ENCODE assay signal across 27 mouse cellular contexts in genomic region chr1:130821149-130821471, GRCm38 (mm10). TPM values are rescaled to one million over a fixed set of nuclear protein-coding genes. Genes with fewer than 3 reads are reported as not detected.
DNase-seq lines count a peak whose midpoint lies in the region; ATAC-seq and TF ChIP-seq lines count a peak whose summit lies in the region.
"Had no signal": no experiment of that assay in that cellular context is flagged by ENCODE, and none has a peak within 500 bp of the region (broad histone marks: within the 10 kb centered on the region; RNA-seq: fewer than 3 reads in every experiment).

No protein-coding gene starts in this region.

- H3K9me3 ChIP-seq in intestine, embryonic 15.5 days = no peaks in the 10 kb centered on the region
- no peaks in the 10 kb centered on the region for H3K9me3 ChIP-seq in liver, embryonic 15.5 days (replicated peaks)
- H3K9me3 ChIP-seq: limb, embryonic 12.5 days; midbrain, embryonic 10.5 days; neural tube, embryonic 15.5 days had no signal

- ATAC-seq in intestine, embryonic 15.5 days = no peak
- ATAC-seq in liver, embryonic 15.5 days (ENCODE audit: insufficient read depth) = no peak
- ATAC-seq in megakaryocyte-erythroid progenitor cell, adult 5-6 weeks (replicated peaks; ENCODE audit: low FRiP score, low TSS enrichment, poor library complexity, severe bottlenecking) = no peak
- ATAC-seq: forebrain, postnatal 0 days; midbrain, embryonic 16.5 days had no signal

- peak in 1 of 2 experiments; percentile 36 for DNase-seq in spleen, adult 2 months (ENCODE audit: low read depth in 1 of 2, low spot score in 2 of 2)
- DNase-seq in spleen, adult 18-20 months = no peak
- DNase-seq in splenic B cell, adult 2 months (ENCODE audit: low read depth, low spot score) = peak; percentile 61
- DNase-seq in thymus, postnatal 4 days = no peak
- DNase-seq in heart, adult 2 months = no peak
- DNase-seq: adrenal gland, postnatal 25 days; cerebellum, postnatal 10 days; forebrain, postnatal 0 days; gastrocnemius, postnatal 25 days; lung, embryonic 14.5 days had no signal

- H3K79me2 ChIP-seq in heart, adult 2 months (replicated peaks; ENCODE audit: control insufficient read depth, insufficient read depth, low read length) = no peaks in the 10 kb centered on the region

- 35% methylated on average over 2 of the region's 2 CpGs for WGBS in spleen, adult 2 months
- 72% methylated on average over 2 of the region's 2 CpGs for WGBS in intestine, embryonic 15.5 days
- 48% methylated on average over 2 of the region's 2 CpGs for WGBS in liver, embryonic 15.5 days (ENCODE audit: insufficient replicate concordance)
- WGBS in heart, adult 2 months = 85% methylated on average over 2 of the region's 2 CpGs

- no peak overlapping the region for H3K4me3 ChIP-seq in spleen, adult 2 months (ENCODE audit: extremely low read depth, insufficient read depth, insufficient read length)
- no peak overlapping the region for H3K4me3 ChIP-seq in intestine, embryonic 15.5 days (replicated peaks)
- H3K4me3 ChIP-seq in liver, embryonic 15.5 days (replicated peaks) = no peak overlapping the region
- H3K4me3 ChIP-seq in heart, adult 2 months = no peak overlapping the region
- H3K4me3 ChIP-seq: limb, embryonic 12.5 days; midbrain, embryonic 10.5 days; myocyte; neural tube, embryonic 15.5 days had no signal

- H3K27ac ChIP-seq in spleen, adult 2 months (ENCODE audit: insufficient read depth, low read length) = peak overlapping the region; percentile 90
- H3K27ac ChIP-seq in intestine, embryonic 15.5 days = peak overlapping the region; percentile 74; the same call in 1 of the 2 replicates
- H3K27ac ChIP-seq in liver, embryonic 15.5 days (replicated peaks) = peak overlapping the region; percentile 71
- no peak overlapping the region for H3K27ac ChIP-seq in heart, adult 2 months
- H3K27ac ChIP-seq: hindbrain, embryonic 14.5 days; limb, embryonic 12.5 days; midbrain, embryonic 10.5 days; neural tube, embryonic 15.5 days had no signal

- TF ChIP-seq POLR2A in spleen, adult 2 months (IDR thresholded peaks at IDR 0.05; ENCODE audit: low read depth, low read length) = no peak
- no peak for TF ChIP-seq POLR2A in heart, adult 2 months (IDR thresholded peaks at IDR 0.05; ENCODE audit: insufficient read depth, low read depth, low read length)

- TF ChIP-seq EP300 in heart, adult 2 months (IDR thresholded peaks at IDR 0.05; ENCODE audit: insufficient read depth, low read depth, low read length) = no peak

- H3K4me2 ChIP-seq in intestine, embryonic 15.5 days (replicated peaks) = no peak overlapping the region
- H3K4me2 ChIP-seq in liver, embryonic 15.5 days = no peak overlapping the region
- H3K4me2 ChIP-seq: hindbrain, embryonic 14.5 days; limb, embryonic 12.5 days; lung, embryonic 14.5 days; neural tube, embryonic 15.5 days had no signal

- H3K36me3 ChIP-seq in spleen, adult 2 months (ENCODE audit: control insufficient read depth, insufficient read depth, low read length) = no peaks in the 10 kb centered on the region
- no peaks in the 10 kb centered on the region for H3K36me3 ChIP-seq in intestine, embryonic 15.5 days
- no peaks in the 10 kb centered on the region for H3K36me3 ChIP-seq in liver, embryonic 15.5 days (replicated peaks)
- H3K36me3 ChIP-seq in splenic B cell, adult 2 months (ENCODE audit: control insufficient read depth, insufficient read depth, low read length, poor library complexity, severe bottlenecking) = no peaks in the 10 kb centered on the region
- H3K36me3 ChIP-seq in heart, adult 2 months (ENCODE audit: control insufficient read depth, insufficient read depth, low read length) = no peaks in the 10 kb centered on the region
- H3K36me3 ChIP-seq: limb, embryonic 12.5 days; midbrain, embryonic 10.5 days; neural tube, embryonic 15.5 days had no signal

- no peak for TF ChIP-seq CTCF in spleen, adult 2 months (IDR thresholded peaks at IDR 0.05; ENCODE audit: extremely low read depth, insufficient read depth, insufficient read length, insufficient replicate concordance)
- TF ChIP-seq CTCF in heart, adult 2 months (IDR thresholded peaks at IDR 0.05) = no peak

- H3K4me1 ChIP-seq in spleen, adult 2 months (ENCODE audit: control insufficient read depth, insufficient read depth, insufficient read length) = peaks cover 18% of the 10 kb centered on the region; the same call in 1 of the 2 replicates
- peaks cover 4% of the 10 kb centered on the region; the same call in 1 of the 2 replicates for H3K4me1 ChIP-seq in intestine, embryonic 15.5 days (replicated peaks)
- 0 out of 2 replicates have a peak, but pooled peaks cover 11% of the 10 kb centered on the region for H3K4me1 ChIP-seq in liver, embryonic 15.5 days (replicated peaks)
- H3K4me1 ChIP-seq in heart, adult 2 months (ENCODE audit: control insufficient read depth, insufficient read depth, low read length) = no peaks in the 10 kb centered on the region
- H3K4me1 ChIP-seq: limb, embryonic 12.5 days; midbrain, embryonic 10.5 days; neural tube, embryonic 15.5 days had no signal

- intact Hi-C loops in heart, adult 2 months (cut with DNase I) = no loop called here

- no peaks in the 10 kb centered on the region for H3K27me3 ChIP-seq in spleen, adult 2 months (ENCODE audit: control insufficient read depth, insufficient read depth, low read length)
- H3K27me3 ChIP-seq in intestine, embryonic 15.5 days (replicated peaks) = no peaks in the 10 kb centered on the region
- H3K27me3 ChIP-seq in liver, embryonic 15.5 days = no peaks in the 10 kb centered on the region
- no peaks in the 10 kb centered on the region for H3K27me3 ChIP-seq in splenic B cell, adult 2 months (ENCODE audit: control insufficient read depth, insufficient read depth, low read length, poor library complexity, severe bottlenecking)
- H3K27me3 ChIP-seq in heart, adult 2 months (ENCODE audit: control insufficient read depth, insufficient read depth, low read length) = no peaks in the 10 kb centered on the region
- H3K27me3 ChIP-seq: limb, embryonic 12.5 days; neural tube, embryonic 15.5 days had no signal

- no peak overlapping the region for H3K9ac ChIP-seq in intestine, embryonic 15.5 days
- no peak overlapping the region for H3K9ac ChIP-seq in liver, embryonic 15.5 days
- H3K9ac ChIP-seq in heart, adult 2 months (ENCODE audit: low read depth, low read length) = no peak overlapping the region
- H3K9ac ChIP-seq: forebrain, postnatal 0 days; hindbrain, embryonic 14.5 days; limb, embryonic 12.5 days; lung, embryonic 14.5 days; neural tube, embryonic 15.5 days had no signal

RNA-seq across cellular contexts. Expression of gene Pigr, which starts 5.4 kb away (rescaled TPM):
- polyA plus RNA-seq in spleen, adult 2 months (2012; rRNA removed) = 0.20 and 0.32 TPM in 2 replicates
- polyA plus RNA-seq in intestine, embryonic 15.5 days (2015; fragmentation: Nextera tagmentation; extraction: Ambion mirVana) = 0.96 and 2.5 TPM in 2 replicates
- polyA plus RNA-seq in liver, embryonic 15.5 days (2015; fragmentation: Nextera tagmentation; extraction: Ambion mirVana) = 0.24 and 0.40 TPM in 2 replicates
- not detected for total RNA-seq in heart, adult 2 months (2021)
- 0.32 and 3.1 TPM in 2 replicates for polyA plus RNA-seq in heart, adult 2 months (2012; rRNA removed)
- not detected in 2 replicates for total RNA-seq in megakaryocyte-erythroid progenitor cell, adult 5-6 weeks (2014; fragmentation: Nextera tagmentation)
- not detected in 2 replicates for total RNA-seq in megakaryocyte-erythroid progenitor cell, adult 5-6 weeks (2017)
- total RNA-seq: adrenal gland, postnatal 25 days; forebrain, postnatal 0 days; gastrocnemius, postnatal 25 days; heart, postnatal 25 days; layer of hippocampus, adult 8-10 months; MEL had no signal
- polyA plus RNA-seq: embryonic facial prominence, embryonic 11.5 days; forebrain, embryonic 11.5 days; forebrain, postnatal 0 days; hindbrain, embryonic 14.5 days; kidney, embryonic 14.5 days; limb, embryonic 12.5 days; lung, embryonic 14.5 days; midbrain, embryonic 10.5 days; midbrain, embryonic 16.5 days; neural tube, embryonic 15.5 days had no signal

RNA-seq across cellular contexts. Expression of gene Fcamr, which starts 20.4 kb away (rescaled TPM):
- polyA plus RNA-seq in spleen, adult 2 months (2012; rRNA removed) = 0.67 and 2.1 TPM in 2 replicates
- polyA plus RNA-seq in intestine, embryonic 15.5 days (2015; fragmentation: Nextera tagmentation; extraction: Ambion mirVana) = 0.18 and 0.21 TPM in 2 replicates
- not detected in 2 replicates for polyA plus RNA-seq in liver, embryonic 15.5 days (2015; fragmentation: Nextera tagmentation; extraction: Ambion mirVana)
- total RNA-seq in heart, adult 2 months (2021) = under 1 TPM; 0.39 to 0.41 TPM
- polyA plus RNA-seq in heart, adult 2 months (2012; rRNA removed) = 0.96 and 1.6 TPM in 2 replicates
- total RNA-seq in megakaryocyte-erythroid progenitor cell, adult 5-6 weeks (2014; fragmentation: Nextera tagmentation) = not detected in 2 replicates
- total RNA-seq in megakaryocyte-erythroid progenitor cell, adult 5-6 weeks (2017) = not detected in 2 replicates
- total RNA-seq: adrenal gland, postnatal 25 days; gastrocnemius, postnatal 25 days; layer of hippocampus, adult 8-10 months; left cerebral cortex, postnatal 14 days; MEL had no signal
- polyA plus RNA-seq: embryonic facial prominence, embryonic 11.5 days; forebrain, embryonic 11.5 days; forebrain, postnatal 0 days; hindbrain, embryonic 14.5 days; kidney, embryonic 14.5 days; limb, embryonic 12.5 days; lung, embryonic 14.5 days; midbrain, embryonic 10.5 days; midbrain, embryonic 16.5 days; myocyte; neural tube, embryonic 15.5 days; thymus, postnatal 0 days had no signal

RNA-seq across cellular contexts. Expression of gene Fcmr, which starts 44.4 kb away (rescaled TPM):
- polyA plus RNA-seq in spleen, adult 2 months (2012; rRNA removed) = 452 and 608 TPM in 2 replicates
- polyA plus RNA-seq in intestine, embryonic 15.5 days (2015; fragmentation: Nextera tagmentation; extraction: Ambion mirVana) = 2.8 and 5.7 TPM in 2 replicates
- not detected in 2 replicates for polyA plus RNA-seq in liver, embryonic 15.5 days (2015; fragmentation: Nextera tagmentation; extraction: Ambion mirVana)
- total RNA-seq in heart, adult 2 months (2021) = 1 to 10 TPM; 1.1 to 1.5 TPM
- 0.91 and 6.5 TPM in 2 replicates for polyA plus RNA-seq in heart, adult 2 months (2012; rRNA removed)
- total RNA-seq in megakaryocyte-erythroid progenitor cell, adult 5-6 weeks (2014; fragmentation: Nextera tagmentation) = 1.1 TPM in 1 of 2 replicates, not detected in the other
- total RNA-seq in megakaryocyte-erythroid progenitor cell, adult 5-6 weeks (2017) = not detected in 2 replicates
- total RNA-seq: forebrain, postnatal 0 days; gastrocnemius, postnatal 25 days; layer of hippocampus, adult 8-10 months; MEL had no signal
- polyA plus RNA-seq: embryonic facial prominence, embryonic 11.5 days; forebrain, embryonic 11.5 days; kidney, embryonic 14.5 days; limb, embryonic 12.5 days; lung, embryonic 14.5 days; midbrain, embryonic 10.5 days; myocyte; thymus, postnatal 0 days had no signal

Comparison
In these comparisons a context has a peak if more than half of its experiments do, and no peak if none do; other contexts are left out.
1. RNA of gene Fcmr, which starts 44.4 kb away (polyA plus RNA-seq): 452 to 608 TPM in spleen, adult 2 months; 0.91 to 6.5 TPM in heart, adult 2 months, 2.8 to 5.7 TPM in intestine, embryonic 15.5 days and not detected in liver, embryonic 15.5 days; every median in the first group is over 10 times any median in the second.